In genomic region chr1:86358906-86359797, GRCm38 (mm10) we compare ENCODE assay signal across 8 mouse cellular contexts. TPM values are rescaled to one million over a fixed set of nuclear protein-coding genes. Genes with fewer than 3 reads are reported as not detected.
DNase-seq lines count a peak whose midpoint lies in the region; ATAC-seq lines count a peak whose summit lies in the region.

Ncl (minus strand) TSS chr1:86359400.

- peak within 1 kb of the TSS; percentile 98 for H3K27ac ChIP-seq in heart, embryonic 10.5 days
- peak within 1 kb of the TSS; percentile 100 for H3K27ac ChIP-seq in kidney, embryonic 15.5 days

- WGBS in heart, embryonic 10.5 days = under 1% methylated on average over 101 of the region's 102 CpGs
- under 1% methylated on average over 102 of the region's 102 CpGs for WGBS in kidney, embryonic 15.5 days

- peak within 1 kb of the TSS; percentile 76 for H3K4me2 ChIP-seq in kidney, embryonic 15.5 days

- peaks cover 39% of the 10 kb centered on the region for H3K36me3 ChIP-seq in heart, embryonic 10.5 days
- H3K36me3 ChIP-seq in kidney, embryonic 15.5 days = peaks cover 35% of the 10 kb centered on the region

- peaks cover 18% of the 10 kb centered on the region for H3K4me1 ChIP-seq in heart, embryonic 10.5 days
- peaks cover 36% of the 10 kb centered on the region for H3K4me1 ChIP-seq in kidney, embryonic 15.5 days

- no peaks in the 10 kb centered on the region for H3K27me3 ChIP-seq in heart, embryonic 10.5 days (ENCODE audit: insufficient read depth, poor library complexity, severe bottlenecking)
- no peaks in the 10 kb centered on the region for H3K27me3 ChIP-seq in kidney, embryonic 15.5 days

- H3K9me3 ChIP-seq in heart, embryonic 10.5 days = no peaks in the 10 kb centered on the region
- no peaks in the 10 kb centered on the region for H3K9me3 ChIP-seq in kidney, embryonic 15.5 days (replicated peaks)

- peak within 1 kb of the TSS; percentile 98 for H3K9ac ChIP-seq in kidney, embryonic 15.5 days

- peak; percentile 96 to 98 for DNase-seq in B cell, adult 2 months
- peak; percentile 100 for DNase-seq in brain, adult 2 months (ENCODE audit: low read depth, low spot score)
- peak; percentile 100 for DNase-seq in heart, embryonic 10.5 days (ENCODE audit: low spot score)
- peak; percentile 99 for DNase-seq in liver
- DNase-seq in spleen, postnatal 4 days (ENCODE audit: low spot score in 2 of 2) = peak; percentile 98

- peak within 1 kb of the TSS; percentile 95 for H3K4me3 ChIP-seq in heart, embryonic 10.5 days
- H3K4me3 ChIP-seq in kidney, embryonic 15.5 days (replicated peaks) = peak within 1 kb of the TSS; percentile 87

- ATAC-seq in erythroblast, adult 5-6 weeks (replicated peaks; ENCODE audit: low FRiP score, poor library complexity, severe bottlenecking) = peak; percentile 89
- peak; percentile 98 for ATAC-seq in kidney, embryonic 15.5 days (replicated peaks; ENCODE audit: low FRiP score)
- ATAC-seq in monocyte, adult 5-6 weeks (replicated peaks; ENCODE audit: insufficient number of reproducible peaks, low FRiP score, low TSS enrichment, poor library complexity, severe bottlenecking) = peak; percentile 88

RNA-seq across cellular contexts. Expression of gene Ncl, which starts in this region (rescaled TPM):
- 120 and 123 TPM in 2 replicates for total RNA-seq in erythroblast, adult 5-6 weeks (2015; ENCODE audit: low replicate concordance)
- 80.3 and 144 TPM in 2 replicates for total RNA-seq in erythroblast, adult 5-6 weeks (2017; ENCODE audit: low replicate concordance)
- polyA plus RNA-seq in heart, embryonic 10.5 days (2016; fragmentation: Nextera tagmentation; extraction: Ambion mirVana) = 345 and 518 TPM in 2 replicates
- polyA plus RNA-seq in kidney, embryonic 15.5 days (2015; fragmentation: Nextera tagmentation; extraction: Ambion mirVana) = 500 and 531 TPM in 2 replicates
- total RNA-seq in monocyte, adult 5-6 weeks (2017) = 271 to 340 TPM (median 288 TPM) in 3 replicates

Comparison
In these comparisons a context has a peak if more than half of its experiments do, and no peak if none do; other contexts are left out.
1. Peak in every context shown above with its lines: DNase-seq, ATAC-seq, H3K4me3 ChIP-seq and H3K27ac ChIP-seq.